Mouse (Mus musculus) C2C12 (cell line): ENCODE results near the gene Cops6.

Experiments used
- CEBPB ChIP-seq: IDR thresholded peaks from one replicate; pipeline ENCODE4 v1.6.1; 2011; ENCODE audit warnings: low read depth, mild to moderate bottlenecking, control low read depth, moderate library complexity
- CTCF ChIP-seq: IDR thresholded peaks from one replicate; pipeline ENCODE4 v1.5.1; 2011; ENCODE audit not compliant: control insufficient read depth, insufficient read depth, insufficient read length
- FOSL1 ChIP-seq: IDR thresholded peaks from one replicate; pipeline ENCODE4 v1.8.0; 2011; ENCODE audit warnings: mild to moderate bottlenecking, low read length; ENCODE audit not compliant: poor library complexity, insufficient read depth, severe bottlenecking
- MAX ChIP-seq: IDR thresholded peaks from one replicate; pipeline ENCODE4 v1.6.1; 2011; ENCODE audit warnings: mild to moderate bottlenecking, control low read depth
- MYOD1 ChIP-seq: IDR thresholded peaks from one replicate; pipeline ENCODE4 v1.6.1; 2011; ENCODE audit warnings: low read depth; ENCODE audit not compliant: control insufficient read depth, insufficient read length
- MYOG ChIP-seq: IDR thresholded peaks from one replicate; pipeline ENCODE4 v1.6.1; 2011; ENCODE audit not compliant: control insufficient read depth, insufficient read length; ENCODE audit errors: extremely low read depth
- USF1 ChIP-seq: IDR thresholded peaks from one replicate; pipeline ENCODE4 v1.6.1; 2011; ENCODE audit warnings: low read depth, mild to moderate bottlenecking, control low read depth, moderate library complexity

DNA sequence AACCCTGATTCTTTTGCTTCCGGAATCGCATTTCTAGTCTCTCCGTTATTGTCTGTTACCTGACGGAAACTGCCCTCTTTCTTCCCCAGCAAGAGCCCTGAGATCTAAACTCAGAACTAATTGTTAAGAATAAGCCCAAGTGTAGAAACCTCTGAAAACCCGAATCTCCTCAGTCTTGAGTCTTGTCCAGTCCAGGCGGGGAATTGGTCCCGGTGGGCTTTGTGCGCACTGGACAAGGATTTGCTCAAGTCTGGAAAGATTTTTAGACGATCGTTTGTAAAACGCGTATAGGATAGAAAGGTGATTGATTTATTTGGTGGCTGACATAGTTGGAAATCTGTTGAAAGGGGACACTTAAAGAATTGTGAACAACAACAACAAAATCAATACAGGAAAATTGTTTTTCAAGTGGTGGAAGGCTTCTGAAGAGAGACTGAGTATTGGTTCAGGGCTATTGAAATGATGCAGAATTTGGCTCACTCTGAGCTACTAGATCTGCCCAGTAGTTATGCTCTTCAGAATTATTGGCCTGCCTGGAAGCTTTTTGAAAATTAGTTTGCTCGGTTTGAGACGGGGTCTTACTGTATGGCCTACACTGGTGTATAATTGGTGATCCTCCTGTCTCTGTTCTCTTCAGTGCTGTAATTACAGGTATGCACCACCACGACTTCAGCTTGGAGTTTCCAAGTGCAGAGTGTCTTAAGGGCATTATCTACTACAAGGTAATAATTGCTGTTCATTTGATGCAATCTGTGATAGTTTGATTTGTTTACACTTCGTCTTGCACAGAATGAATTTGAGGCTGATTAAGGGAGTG is 43.5 kb upstream of the Cops6 start:
- TF ChIP-seq CTCF (no peak), MYOD1 (no peak), MYOG (no peak), USF1 (no peak), CEBPB (no peak), MAX (no peak), FOSL1 (no peak)
